ENCODE assay signal across 8 mouse cellular contexts in genomic region chr12:112588426-112589256, GRCm38 (mm10). TPM values are rescaled to one million over a fixed set of nuclear protein-coding genes. Genes with fewer than 3 reads are reported as not detected.
A peak's percentile ranks its signal among the peaks of the same experiment; 100 is the strongest.
DNase-seq lines count a peak whose midpoint lies in the region; TF ChIP-seq lines count a peak whose summit lies in the region.

Inf2 (plus strand) TSS chr12:112588784.

- peak; percentile 38 for DNase-seq in WW6 (ENCODE audit: low read depth, low spot score)
- DNase-seq in embryo, embryonic 10.5 days (ENCODE audit: low spot score) = peak; percentile 83
- peak; percentile 84 for DNase-seq in gastrocnemius, postnatal 14 days
- peak; percentile 89 for DNase-seq in induced T-regulatory cell, adult 2 months (ENCODE audit: low read depth)
- peak; percentile 85 to 87 for DNase-seq in left cerebral cortex, adult 2 months (ENCODE audit: extremely low spot score in 1 of 2, low spot score in 2 of 2)
- DNase-seq in lung, postnatal 4 days = peak; percentile 87 to 90
- DNase-seq in right cerebral cortex, adult 18-20 months = peak; percentile 88
- peak; percentile 79 for DNase-seq in urinary bladder, adult 2 months (ENCODE audit: low spot score)

- peak within 1 kb of the TSS; percentile 89 for H3K4me3 ChIP-seq in left cerebral cortex, adult 2 months

- TF ChIP-seq CTCF in left cerebral cortex, adult 2 months (IDR thresholded peaks at IDR 0.05) = no peak

- H3K27ac ChIP-seq in left cerebral cortex, adult 2 months = peak within 1 kb of the TSS; percentile 87

- intact Hi-C loops in gastrocnemius, postnatal 14 days (cut with DNase I; ENCODE audit: low total_unique reads) = no loop called here
- intact Hi-C loops in left cerebral cortex, adult 2 months (cut with DNase I) = no loop called here

RNA-seq across cellular contexts. Expression of gene Inf2, which starts in this region (rescaled TPM):
- total RNA-seq in gastrocnemius, postnatal 14 days (2021) = 10 to 100 TPM; 15.0 to 16.1 TPM
- 100 to 1,000 TPM; 131 to 151 TPM for total RNA-seq in left cerebral cortex, adult 2 months (2021)
- 37.4 and 52.8 TPM in 2 replicates for polyA plus RNA-seq in urinary bladder, adult 2 months (2012; rRNA removed)

Comparison
In these comparisons a context has a peak if more than half of its experiments do, and no peak if none do; other contexts are left out.
1. Peak in every context shown above with its lines: DNase-seq, H3K4me3 ChIP-seq and H3K27ac ChIP-seq.
2. RNA of gene Inf2 (total RNA-seq): 131 to 151 TPM in left cerebral cortex, adult 2 months; 15.0 to 16.1 TPM in gastrocnemius, postnatal 14 days; every median in the first group is over 4 times any median in the second.
3. DNase-seq: peak in every context shown above with its lines; median percentile 89 in induced T-regulatory cell, adult 2 months; 88 in lung, postnatal 4 days; 88 in right cerebral cortex, adult 18-20 months; 86 in left cerebral cortex, adult 2 months; 84 in gastrocnemius, postnatal 14 days; 83 in embryo, embryonic 10.5 days; 79 in urinary bladder, adult 2 months; 38 in WW6.